Mouse (Mus musculus): ENCODE measurements around the gene Smyd2.

- TF ChIP-seq MYOD1 (IDR thresholded peaks at IDR 0.05; ENCODE audit: control insufficient read depth, insufficient read length, low read depth) (no peak), CTCF (IDR thresholded peaks at IDR 0.05; ENCODE audit: control insufficient read depth, insufficient read depth, insufficient read length) (no peak), FOSL1 (IDR thresholded peaks at IDR 0.05; ENCODE audit: insufficient read depth, low read length, poor library complexity, severe bottlenecking) (no peak), MYOG (IDR thresholded peaks at IDR 0.05; ENCODE audit: control insufficient read depth, extremely low read depth, insufficient read length) (no peak), USF1 (IDR thresholded peaks at IDR 0.05; ENCODE audit: low read depth) (no peak), CEBPB (IDR thresholded peaks at IDR 0.05; ENCODE audit: low read depth) (no peak), MAX (IDR thresholded peaks at IDR 0.05) (no peak)
Measured at GRCm38 (mm10) chr1:189883531-189884170, 38.5 kb downstream of the Smyd2 start.
